Mouse (Mus musculus) embryonic facial prominence, embryonic 12.5 days (tissue): ENCODE results near the gene Arhgap17. TPM values are rescaled to one million over a fixed set of nuclear protein-coding genes. Genes with fewer than 3 reads are reported as not detected.

Experiments used
- ATAC-seq: fragments of 200-750 bp; cut with Nextera tagmentation; 2 replicates; pipeline ENCODE4 v1.8.0; 2017; ENCODE audit not compliant: insufficient number of reproducible peaks, insufficient read depth, low FRiP score, low TSS enrichment
- H3K27ac ChIP-seq: fragments of 300-500 bp; sonication (generic); 2 replicates; pipeline ENCODE4 v1.5.1; 2016; ENCODE audit warnings: mild to moderate bottlenecking
- H3K27me3 ChIP-seq: fragments of 300-500 bp; sonication (generic); 2 replicates; pipeline ENCODE4 v1.6.1; 2016; ENCODE audit warnings: mild to moderate bottlenecking, moderate library complexity
- H3K36me3 ChIP-seq: fragments of 300-500 bp; sonication (generic); 2 replicates; pipeline ENCODE4 v1.6.1; 2016; ENCODE audit warnings: mild to moderate bottlenecking
- H3K4me1 ChIP-seq: fragments of 300-500 bp; sonication (generic); 2 replicates; pipeline ENCODE4 v1.6.1; 2016
- H3K4me2 ChIP-seq: fragments of 300-500 bp; sonication (generic); replicated peaks from 2 replicates; pipeline ENCODE4 v1.6.1; 2016; ENCODE audit warnings: mild to moderate bottlenecking, moderate library complexity
- H3K4me3 ChIP-seq: fragments of 300-500 bp; sonication (generic); 2 replicates; pipeline ENCODE4 v1.5.1; 2016; ENCODE audit warnings: mild to moderate bottlenecking
- H3K9ac ChIP-seq: fragments of 300-500 bp; sonication (generic); 2 replicates; pipeline ENCODE4 v1.6.1; 2016; ENCODE audit warnings: mild to moderate bottlenecking, moderate library complexity
- H3K9me3 ChIP-seq: fragments of 300-500 bp; sonication (generic); 2 replicates; pipeline ENCODE4 v1.6.1; 2016; ENCODE audit warnings: mild to moderate bottlenecking, moderate library complexity
- WGBS: fragments of 180-500 bp; shearing (Covaris S2); methylation state at CpG from one replicate; pipeline ENCODE4 v1.1.7; 2016; 5-methylcytosine and 5-hydroxymethylcytosine counted together
- polyA plus RNA-seq: library from polyadenylated mRNA; unstranded; fragments of >200 nt; fragmentation: Nextera tagmentation; extraction: Ambion mirVana; gene quantifications from 2 replicates; pipeline ENCODE4 v1.2.1, GENCODE M21; 2016

Gene Arhgap17
- polyA plus RNA-seq, 1 experiment from 2014 or later, result 24.5 TPM

- no peaks in the 10 kb centered on the region for H3K9me3 ChIP-seq
- ATAC-seq, result no peak
- H3K9ac ChIP-seq, result no peak overlapping the region
- WGBS, result 63% methylated on average over 3 of the region's 3 CpGs
- H3K4me2 ChIP-seq, result no peak overlapping the region
- no peaks in the 10 kb centered on the region for H3K27me3 ChIP-seq
- H3K36me3 ChIP-seq, result peaks cover 65% of the 10 kb centered on the region
- no peak overlapping the region for H3K27ac ChIP-seq
- no peak overlapping the region for H3K4me3 ChIP-seq
- H3K4me1 ChIP-seq, result no peaks in the 10 kb centered on the region
Measured at GRCm38 (mm10) chr7:123298225-123298624, 71.5 kb downstream of the Arhgap17 start.

DNA sequence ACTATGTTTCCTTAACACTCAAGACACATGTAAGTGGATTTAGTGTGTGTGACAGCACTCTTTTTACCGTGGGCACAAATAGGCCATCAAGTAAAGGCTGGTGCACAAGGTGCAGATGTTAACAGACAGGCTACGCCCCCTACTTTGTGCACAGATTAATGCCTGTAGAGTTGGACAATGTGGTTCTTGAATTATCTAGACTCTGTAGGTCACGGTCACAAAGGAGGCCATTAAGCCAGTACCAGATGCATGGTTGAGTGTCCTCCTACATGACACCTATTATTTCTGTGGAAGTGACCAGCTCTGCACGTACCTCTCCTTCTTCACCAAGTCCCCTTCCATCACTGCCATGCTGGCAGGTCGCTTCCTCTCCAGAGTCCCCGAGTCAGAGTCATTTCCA lies 73.6 kb downstream of the Arhgap17 start:
- Histone ChIP-seq H3K4me2 (no peak overlapping the region), H3K9ac (no peak overlapping the region), H3K36me3 (peaks cover 74% of the 10 kb centered on the region), H3K27me3 (no peaks in the 10 kb centered on the region), H3K9me3 (no peaks in the 10 kb centered on the region), H3K4me1 (no peaks in the 10 kb centered on the region), H3K27ac (no peak overlapping the region), H3K4me3 (no peak overlapping the region)
- no peak for ATAC-seq
- WGBS, result 90% methylated on average over 6 of the region's 6 CpGs

DNA sequence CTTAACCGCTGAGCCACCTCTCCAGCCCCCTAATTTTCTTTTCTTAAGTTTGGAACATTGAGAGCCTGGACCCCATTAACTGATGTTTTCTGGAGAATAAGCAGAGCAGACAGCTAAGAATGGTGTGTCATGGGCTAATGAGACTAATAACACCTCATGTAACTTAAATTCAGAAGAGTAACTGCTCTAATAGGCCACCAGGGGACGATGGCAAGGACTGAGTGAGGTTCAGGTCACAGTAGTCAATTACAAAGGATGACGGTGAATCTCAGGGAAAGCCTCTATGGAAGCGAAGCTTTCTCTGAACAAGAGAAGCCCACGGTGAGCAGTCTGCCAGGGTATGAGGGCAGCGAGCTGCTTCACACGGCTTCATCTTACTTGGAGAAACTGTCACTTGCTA lies 74.3 kb downstream of the Arhgap17 start:
- no peak for ATAC-seq
- H3K9me3 ChIP-seq, result no peaks in the 10 kb centered on the region
- H3K36me3 ChIP-seq, result peaks cover 79% of the 10 kb centered on the region
- no peak overlapping the region for H3K9ac ChIP-seq
- no peak overlapping the region for H3K27ac ChIP-seq
- WGBS, result 82% methylated on average over 7 of the region's 7 CpGs
- no peaks in the 10 kb centered on the region for H3K27me3 ChIP-seq
- H3K4me3 ChIP-seq, result no peak overlapping the region
- no peaks in the 10 kb centered on the region for H3K4me1 ChIP-seq
- no peak overlapping the region for H3K4me2 ChIP-seq

DNA sequence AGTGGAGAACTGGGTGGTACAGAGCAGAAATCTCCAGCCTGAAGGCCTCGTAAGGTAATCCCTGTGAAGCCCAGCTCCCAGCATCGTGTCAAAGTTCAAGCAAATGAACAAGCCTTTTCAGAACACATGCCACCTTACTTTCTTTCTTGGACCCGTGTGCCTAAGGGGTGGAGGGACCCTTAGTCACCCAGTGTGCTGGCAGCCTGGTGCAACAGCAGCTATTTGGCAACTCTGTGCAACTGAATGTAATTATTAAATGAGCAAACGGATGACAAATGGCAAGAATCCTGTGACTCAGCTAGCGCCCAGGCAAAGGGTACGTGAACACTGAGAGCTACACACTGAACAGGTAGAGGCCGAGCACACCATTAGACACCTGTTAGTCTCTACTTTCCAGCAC lies 75.8 kb downstream of the Arhgap17 start:
- Histone ChIP-seq H3K4me1 (no peaks in the 10 kb centered on the region), H3K27ac (no peak overlapping the region), H3K4me3 (no peak overlapping the region), H3K9ac (no peak overlapping the region), H3K9me3 (no peaks in the 10 kb centered on the region), H3K4me2 (no peak overlapping the region), H3K36me3 (peaks cover 75% of the 10 kb centered on the region), H3K27me3 (no peaks in the 10 kb centered on the region)
- WGBS, result 87% methylated on average over 7 of the region's 7 CpGs
- ATAC-seq, result no peak

GRCm38 (mm10) chr7:123291942-123292341 lies 77.8 kb downstream of the Arhgap17 start:
- no peak overlapping the region for H3K4me3 ChIP-seq
- WGBS, result 82% methylated on average over 8 of the region's 8 CpGs
- H3K4me1 ChIP-seq, result no peaks in the 10 kb centered on the region
- H3K27ac ChIP-seq, result no peak overlapping the region
- peaks cover 64% of the 10 kb centered on the region for H3K36me3 ChIP-seq
- no peak overlapping the region for H3K4me2 ChIP-seq
- no peak overlapping the region for H3K9ac ChIP-seq
- ATAC-seq, result no peak
- H3K27me3 ChIP-seq, result no peaks in the 10 kb centered on the region
- H3K9me3 ChIP-seq, result no peaks in the 10 kb centered on the region

DNA sequence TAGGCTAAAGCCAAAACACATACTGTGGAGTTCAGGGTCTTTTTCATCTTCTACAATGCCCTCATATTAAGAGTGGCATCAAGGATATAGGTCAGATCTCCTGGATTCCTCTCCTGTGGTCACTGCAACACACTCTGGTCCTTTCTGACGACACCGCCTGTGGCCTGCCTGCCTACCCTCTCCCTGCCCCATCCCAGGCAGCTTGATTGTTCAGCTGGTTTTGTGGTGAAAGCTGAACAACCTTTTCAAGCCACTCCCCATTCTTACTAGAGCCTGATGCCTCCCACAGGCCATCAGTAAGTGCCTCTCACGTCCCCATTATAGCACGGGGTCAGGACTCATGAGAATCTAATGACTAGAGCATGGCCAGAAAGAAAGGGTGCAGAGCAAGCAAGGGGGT lies 80.5 kb downstream of the Arhgap17 start:
- Histone ChIP-seq H3K4me3 (no peak overlapping the region), H3K36me3 (peaks cover 56% of the 10 kb centered on the region)

GRCm38 (mm10) chr7:123287903-123288302 lies 81.8 kb downstream of the Arhgap17 start:
- WGBS, result 82% methylated on average over 3 of the region's 3 CpGs
- Histone ChIP-seq H3K27me3 (no peaks in the 10 kb centered on the region), H3K4me1 (no peaks in the 10 kb centered on the region), H3K9ac (no peak overlapping the region), H3K27ac (no peak overlapping the region), H3K4me3 (no peak overlapping the region), H3K4me2 (no peak overlapping the region), H3K36me3 (peaks cover 50% of the 10 kb centered on the region), H3K9me3 (no peaks in the 10 kb centered on the region)
- no peak for ATAC-seq

More for the DNA sequence above, 80.5 kb downstream of the Arhgap17 start:
- Histone ChIP-seq H3K9me3 (no peaks in the 10 kb centered on the region), H3K27me3 (no peaks in the 10 kb centered on the region), H3K27ac (no peak overlapping the region), H3K4me2 (no peak overlapping the region), H3K4me1 (no peaks in the 10 kb centered on the region), H3K9ac (no peak overlapping the region)
- ATAC-seq, result no peak
- WGBS, result 83% methylated on average over 4 of the region's 4 CpGs

- Histone ChIP-seq H3K36me3 (peaks cover 33% of the 10 kb centered on the region), H3K27me3 (no peaks in the 10 kb centered on the region), H3K4me2 (no peak overlapping the region), H3K4me3 (no peak overlapping the region), H3K9ac (no peak overlapping the region), H3K9me3 (no peaks in the 10 kb centered on the region), H3K27ac (no peak overlapping the region), H3K4me1 (no peaks in the 10 kb centered on the region)
- ATAC-seq, result no peak
- 94% methylated on average over 5 of the region's 5 CpGs for WGBS
Measured at GRCm38 (mm10) chr7:123285896-123286295, 83.8 kb downstream of the Arhgap17 start.

GRCm38 (mm10) chr7:123283826-123284225 lies 85.9 kb downstream of the Arhgap17 start:
- 91% methylated on average over 4 of the region's 4 CpGs for WGBS
- ATAC-seq, result no peak
- Histone ChIP-seq H3K27me3 (no peaks in the 10 kb centered on the region), H3K27ac (no peak overlapping the region), H3K4me2 (no peak overlapping the region), H3K9ac (no peak overlapping the region), H3K4me1 (no peaks in the 10 kb centered on the region), H3K4me3 (no peak overlapping the region), H3K36me3 (peaks cover 26% of the 10 kb centered on the region), H3K9me3 (no peaks in the 10 kb centered on the region)

GRCm38 (mm10) chr7:123279797-123280196 lies 89.9 kb downstream of the Arhgap17 start:
- no peak overlapping the region for H3K9ac ChIP-seq
- no peak overlapping the region for H3K4me2 ChIP-seq
- peaks cover 16% of the 10 kb centered on the region; the same call in 1 of the 2 replicates for H3K36me3 ChIP-seq
- 96% methylated on average over 4 of the region's 4 CpGs for WGBS
- no peaks in the 10 kb centered on the region for H3K27me3 ChIP-seq
- no peaks in the 10 kb centered on the region for H3K4me1 ChIP-seq
- no peaks in the 10 kb centered on the region for H3K9me3 ChIP-seq
- H3K4me3 ChIP-seq, result no peak overlapping the region
- no peak for ATAC-seq
- no peak overlapping the region for H3K27ac ChIP-seq

GRCm38 (mm10) chr7:123276568-123276967 lies 93.1 kb downstream of the Arhgap17 start:
- no peaks in the 10 kb centered on the region for H3K9me3 ChIP-seq
- no peak overlapping the region for H3K9ac ChIP-seq
- H3K36me3 ChIP-seq, result peaks cover 16% of the 10 kb centered on the region; the same call in 1 of the 2 replicates
- no peak overlapping the region for H3K27ac ChIP-seq
- no peak overlapping the region for H3K4me2 ChIP-seq
- ATAC-seq, result no peak
- WGBS, result 92% methylated on average over 4 of the region's 4 CpGs
- no peaks in the 10 kb centered on the region for H3K4me1 ChIP-seq
- H3K4me3 ChIP-seq, result no peak overlapping the region
- H3K27me3 ChIP-seq, result no peaks in the 10 kb centered on the region

- Histone ChIP-seq H3K4me2 (no peak overlapping the region), H3K4me3 (no peak overlapping the region), H3K27me3 (no peaks in the 10 kb centered on the region), H3K9me3 (no peaks in the 10 kb centered on the region), H3K36me3 (peaks cover 2% of the 10 kb centered on the region; the same call in 1 of the 2 replicates), H3K9ac (no peak overlapping the region), H3K27ac (no peak overlapping the region), H3K4me1 (no peaks in the 10 kb centered on the region)
- 66% methylated on average over 11 of the region's 11 CpGs for WGBS
- no peak for ATAC-seq
Measured at GRCm38 (mm10) chr7:123273056-123273455, 96.7 kb downstream of the Arhgap17 start.

DNA sequence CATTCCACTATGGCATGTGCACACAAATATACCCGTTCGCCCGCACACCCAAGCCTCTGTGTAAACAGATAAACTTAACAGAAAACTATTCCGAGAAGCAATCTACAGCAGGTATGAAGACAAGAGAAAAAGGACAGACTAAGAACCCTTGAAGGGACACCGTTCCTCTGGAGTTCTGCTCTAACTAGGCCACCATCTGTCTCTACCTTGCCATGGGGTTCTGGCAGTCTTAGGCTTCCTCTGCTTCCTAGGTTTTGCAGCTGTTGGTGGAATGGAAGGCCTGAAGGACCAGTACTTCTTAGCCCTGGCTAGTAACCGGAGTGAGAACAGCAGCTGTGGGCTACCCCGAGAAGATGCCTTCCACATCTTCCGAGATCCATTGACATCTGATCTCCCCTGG lies 111.6 kb downstream of the Arhgap17 start:
- no peak for ATAC-seq
- 86% methylated on average over 8 of the region's 8 CpGs for WGBS
- no peaks in the 10 kb centered on the region for H3K27me3 ChIP-seq

More for the DNA sequence above, 111.6 kb downstream of the Arhgap17 start:
- Histone ChIP-seq H3K4me1 (no peaks in the 10 kb centered on the region), H3K27ac (no peak overlapping the region), H3K9me3 (no peaks in the 10 kb centered on the region), H3K4me3 (no peak overlapping the region), H3K36me3 (no peaks in the 10 kb centered on the region), H3K4me2 (no peak overlapping the region), H3K9ac (no peak overlapping the region)
